Mouse (Mus musculus) forebrain, embryonic 14.5 days (tissue): ENCODE results near the gene Syt3. TPM values are rescaled to one million over a fixed set of nuclear protein-coding genes. Genes with fewer than 3 reads are reported as not detected.

Source experiments
- ATAC-seq: fragments of 200-750 bp; cut with Nextera tagmentation; 2 replicates; pipeline ENCODE4 v1.8.0; 2017; ENCODE audit warnings: mild to moderate bottlenecking, moderate library complexity
- DNase-seq: peaks from one replicate; pipeline ENCODE4 v3.0.0-alpha.2; 2015; ENCODE audit warnings: low spot score
- H3K27ac ChIP-seq: fragments of 300-500 bp; sonication (generic); 2 replicates; pipeline ENCODE4 v1.5.1; 2014; ENCODE audit warnings: low read depth, mild to moderate bottlenecking, control low read depth, low read length, moderate library complexity
- H3K27me3 ChIP-seq: fragments of 300-500 bp; sonication (generic); replicated peaks from 2 replicates; pipeline ENCODE4 v1.6.1; 2014; ENCODE audit warnings: low read length, control low read depth, mixed read lengths; ENCODE audit not compliant: control insufficient read depth, insufficient read depth
- H3K36me3 ChIP-seq: fragments of 300-500 bp; sonication (generic); 2 replicates; pipeline ENCODE4 v1.6.1; 2014; ENCODE audit warnings: low read length, control low read depth; ENCODE audit not compliant: control insufficient read depth, insufficient read depth
- H3K4me1 ChIP-seq: fragments of 300-500 bp; sonication (generic); 2 replicates; pipeline ENCODE4 v1.6.1; 2014; ENCODE audit warnings: antibody characterized with exemption, low read length, control low read depth; ENCODE audit not compliant: control insufficient read depth, insufficient read depth
- H3K4me2 ChIP-seq: fragments of 300-500 bp; sonication (generic); 2 replicates; pipeline ENCODE4 v1.6.1; 2014; ENCODE audit warnings: mild to moderate bottlenecking, control low read depth, low read length
- H3K4me3 ChIP-seq: fragments of 300-500 bp; sonication (generic); 2 replicates; pipeline ENCODE4 v1.5.1; 2014; ENCODE audit warnings: low read depth, low read length, control low read depth
- H3K9ac ChIP-seq: fragments of 300-500 bp; sonication (generic); 2 replicates; pipeline ENCODE4 v1.6.1; 2014; ENCODE audit warnings: mild to moderate bottlenecking, low read length, control low read depth, moderate library complexity
- H3K9me3 ChIP-seq: fragments of 300-500 bp; sonication (generic); replicated peaks from 2 replicates; pipeline ENCODE4 v1.6.1; 2016; ENCODE audit warnings: low read length, control low read depth, mixed read lengths; ENCODE audit not compliant: control insufficient read depth
- WGBS: fragments of 180-500 bp; shearing (Covaris S2); extraction: QIAGEN DNeasy Blood & Tissue Kit; methylation state at CpG from one replicate; pipeline ENCODE4 v1.1.7; 2014; 5-methylcytosine and 5-hydroxymethylcytosine counted together
- polyA plus RNA-seq: library from polyadenylated mRNA; unstranded; fragments of >200 nt; fragmentation: Nextera tagmentation; extraction: Ambion mirVana; gene quantifications from 2 replicates; pipeline ENCODE4 v1.2.1, GENCODE M21; 2014

The Syt3 gene
- polyA plus RNA-seq, 1 experiment from 2014 or later = 19.0 TPM

DNA sequence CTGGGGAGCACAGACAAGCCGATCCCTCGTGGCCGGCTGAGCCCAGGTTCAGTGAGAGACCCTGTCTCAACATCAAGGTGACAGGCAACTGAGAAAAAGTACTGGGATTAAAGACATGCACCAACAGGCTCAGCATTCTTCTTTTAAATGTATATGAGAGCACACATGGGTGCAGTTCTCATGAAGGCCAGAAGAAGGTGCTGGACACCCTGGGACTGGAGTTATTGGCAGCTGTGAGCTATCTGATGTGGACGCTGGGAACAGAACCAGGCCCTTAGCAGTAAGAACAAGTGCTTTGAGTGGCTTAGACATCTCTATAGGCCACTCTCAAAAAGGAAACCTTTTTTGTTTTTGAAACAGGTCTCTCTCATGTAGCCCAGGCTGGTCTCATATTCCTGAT is 27.2 kb downstream of the Syt3 start:
- Histone ChIP-seq H3K36me3 (no peaks in the 10 kb centered on the region), H3K27ac (no peak overlapping the region), H3K4me1 (peaks cover 2% of the 10 kb centered on the region; the same call in 1 of the 2 replicates), H3K4me3 (no peak overlapping the region), H3K9me3 (no peaks in the 10 kb centered on the region), H3K27me3 (no peaks in the 10 kb centered on the region), H3K4me2 (no peak overlapping the region), H3K9ac (no peak overlapping the region)
- DNase-seq (no peak), ATAC-seq (no peak)
- WGBS = 86% methylated on average over 4 of the region's 4 CpGs

DNA sequence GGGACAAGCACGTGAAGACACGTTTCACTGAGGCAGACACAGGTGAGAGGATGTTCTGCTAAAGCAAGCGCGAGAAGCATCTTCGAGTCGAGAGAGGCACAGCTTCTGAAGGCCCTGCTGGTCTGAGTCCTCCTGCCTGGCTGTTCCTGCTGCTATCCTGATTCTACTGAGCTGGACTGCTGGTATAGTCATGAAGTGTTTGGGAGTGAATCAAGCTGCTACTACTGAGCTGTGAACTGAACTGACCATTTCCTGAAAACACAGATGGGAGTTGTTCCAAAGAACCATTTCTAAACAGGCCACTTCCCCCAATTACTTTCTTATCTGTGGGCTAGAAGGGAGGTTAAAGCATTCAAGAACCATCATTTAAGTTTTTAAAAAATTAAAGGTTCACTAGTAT is 29.4 kb downstream of the Syt3 start:
- H3K9ac ChIP-seq = no peak overlapping the region
- no peak for DNase-seq
- H3K27me3 ChIP-seq = no peaks in the 10 kb centered on the region
- H3K4me2 ChIP-seq = no peak overlapping the region
- no peak for ATAC-seq
- no peak overlapping the region for H3K27ac ChIP-seq
- no peaks in the 10 kb centered on the region for H3K4me1 ChIP-seq
- H3K36me3 ChIP-seq = no peaks in the 10 kb centered on the region
- no peak overlapping the region for H3K4me3 ChIP-seq
- 82% methylated on average over 6 of the region's 6 CpGs for WGBS
- H3K9me3 ChIP-seq = no peaks in the 10 kb centered on the region

DNA sequence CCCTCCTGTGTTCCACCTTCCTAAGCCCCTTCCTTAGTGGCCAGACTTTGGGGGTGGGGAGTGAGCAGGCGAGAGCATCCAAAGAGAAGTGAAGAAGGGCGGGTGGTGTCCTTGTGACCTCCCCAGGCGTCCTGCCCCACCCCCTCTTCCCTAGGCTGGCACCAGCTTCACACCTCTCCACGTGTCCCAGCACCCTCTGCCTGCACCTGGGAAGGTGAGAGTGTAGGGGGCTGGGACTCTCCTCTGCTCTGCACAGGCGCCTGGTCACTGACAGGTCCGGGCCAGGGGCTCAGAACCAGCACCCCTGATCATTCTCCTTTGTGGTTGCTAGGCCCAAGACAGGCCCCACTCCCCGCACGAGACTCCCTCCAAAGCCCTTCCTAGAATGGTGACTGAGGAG is 43.8 kb downstream of the Syt3 start:
- H3K4me3 ChIP-seq = peak overlapping the region; percentile 74
- peak; percentile 6 for ATAC-seq
- no peaks in the 10 kb centered on the region for H3K9me3 ChIP-seq
- no peaks in the 10 kb centered on the region for H3K27me3 ChIP-seq
- DNase-seq = no peak
- peak overlapping the region; percentile 58 for H3K9ac ChIP-seq
- H3K27ac ChIP-seq = peak overlapping the region; percentile 100
- H3K4me1 ChIP-seq = peaks cover 26% of the 10 kb centered on the region
- H3K36me3 ChIP-seq = no peaks in the 10 kb centered on the region
- WGBS = 18% methylated on average over 8 of the region's 8 CpGs
- H3K4me2 ChIP-seq = peak overlapping the region; percentile 52

DNA sequence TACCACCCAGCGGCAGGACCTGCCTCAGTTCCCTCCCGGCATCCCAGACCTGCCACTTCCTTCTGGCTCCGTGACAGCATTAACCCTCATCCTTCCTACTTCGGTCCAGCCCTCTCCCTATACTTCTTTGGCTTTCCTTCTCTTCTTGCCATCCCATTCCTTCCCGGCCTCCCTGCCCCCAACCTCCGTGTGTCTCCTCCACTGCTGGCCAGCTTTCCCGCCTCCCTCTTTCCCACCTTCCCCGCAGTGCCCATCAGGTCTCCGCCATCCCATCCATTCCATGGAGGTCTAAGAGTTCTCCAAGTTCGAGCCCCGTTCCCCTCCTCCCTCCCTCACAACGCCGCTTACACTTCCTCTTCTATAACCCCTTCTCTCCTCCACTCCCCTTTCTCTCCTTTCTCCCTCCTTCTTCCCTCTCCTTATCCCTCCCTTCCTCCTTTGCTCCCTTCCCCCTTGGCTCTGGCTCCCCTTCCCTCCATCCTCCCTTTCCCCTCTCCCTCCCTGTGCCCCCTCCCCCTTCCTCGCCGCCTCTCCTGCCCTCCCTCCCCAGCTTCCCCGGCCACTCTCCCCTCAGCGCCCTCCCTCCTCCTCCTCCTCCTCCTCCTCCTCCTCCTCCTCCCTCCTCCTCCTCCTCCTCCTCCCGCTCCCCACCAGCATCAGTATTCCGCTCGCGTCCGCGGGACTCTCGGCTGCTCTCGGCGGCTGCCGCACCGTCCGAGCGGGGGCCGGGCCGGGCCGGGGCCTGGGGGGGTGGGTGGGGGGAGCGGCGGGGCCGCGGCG is 44.5 kb downstream of the Syt3 start:
- Histone ChIP-seq H3K9me3 (no peaks in the 10 kb centered on the region), H3K4me3 (peak overlapping the region; percentile 74), H3K27ac (peak overlapping the region; percentile 100), H3K4me2 (peak overlapping the region; percentile 94), H3K4me1 (peaks cover 26% of the 10 kb centered on the region), H3K9ac (peak overlapping the region; percentile 97), H3K27me3 (no peaks in the 10 kb centered on the region), H3K36me3 (no peaks in the 10 kb centered on the region)
- peak; percentile 29 for ATAC-seq
- under 1% methylated on average over 16 of the region's 38 CpGs for WGBS
- peak; percentile 86 for DNase-seq

DNA sequence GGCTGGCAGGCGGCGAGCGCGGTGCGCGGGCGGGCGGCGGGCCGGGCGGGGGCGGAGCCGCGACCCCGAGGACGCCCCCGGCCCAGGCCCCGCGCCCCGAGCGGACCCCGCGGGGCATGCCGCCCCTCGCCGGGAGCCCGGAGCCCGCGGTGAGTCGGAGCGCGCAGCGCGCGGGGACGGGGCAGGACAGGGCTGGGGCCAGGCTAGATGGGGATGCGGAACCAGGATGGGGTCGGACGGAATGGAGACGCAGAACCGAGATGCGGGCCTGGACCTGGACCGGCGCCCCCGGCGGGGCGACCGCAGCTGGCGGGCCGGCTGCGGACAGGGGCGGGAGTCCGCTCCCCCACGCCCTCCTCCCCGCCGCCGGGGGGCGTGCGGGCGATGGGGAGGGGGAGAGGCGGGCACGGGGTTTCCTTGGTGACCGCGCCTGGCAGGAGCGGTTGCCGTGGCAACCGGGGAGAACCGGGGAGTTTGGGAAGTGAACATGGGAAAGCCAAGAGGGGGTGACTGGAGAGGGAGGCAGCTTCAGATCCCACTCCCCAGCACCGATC is 45.1 kb downstream of the Syt3 start, which contains the start of gene Lrrc4b:
Gene Lrrc4b, plus strand, starts transcription at position 51 of the 554 bp plus-strand sequence.
- H3K9me3 ChIP-seq = no peaks in the 10 kb centered on the region
- ATAC-seq (peak; percentile 67), DNase-seq (peak; percentile 95)
- H3K27ac ChIP-seq = peak within 1 kb of the TSS; percentile 100
- H3K27me3 ChIP-seq = no peaks in the 10 kb centered on the region
- peaks cover 26% of the 10 kb centered on the region for H3K4me1 ChIP-seq
- peak within 1 kb of the TSS; percentile 74 for H3K4me3 ChIP-seq
- 0 out of 2 replicates have a peak, but pooled peaks cover 3% of the 10 kb centered on the region for H3K36me3 ChIP-seq
- peak within 1 kb of the TSS; percentile 94 for H3K4me2 ChIP-seq
- peak within 1 kb of the TSS; percentile 97 for H3K9ac ChIP-seq
- WGBS = 1% methylated on average over 38 of the region's 69 CpGs

DNA sequence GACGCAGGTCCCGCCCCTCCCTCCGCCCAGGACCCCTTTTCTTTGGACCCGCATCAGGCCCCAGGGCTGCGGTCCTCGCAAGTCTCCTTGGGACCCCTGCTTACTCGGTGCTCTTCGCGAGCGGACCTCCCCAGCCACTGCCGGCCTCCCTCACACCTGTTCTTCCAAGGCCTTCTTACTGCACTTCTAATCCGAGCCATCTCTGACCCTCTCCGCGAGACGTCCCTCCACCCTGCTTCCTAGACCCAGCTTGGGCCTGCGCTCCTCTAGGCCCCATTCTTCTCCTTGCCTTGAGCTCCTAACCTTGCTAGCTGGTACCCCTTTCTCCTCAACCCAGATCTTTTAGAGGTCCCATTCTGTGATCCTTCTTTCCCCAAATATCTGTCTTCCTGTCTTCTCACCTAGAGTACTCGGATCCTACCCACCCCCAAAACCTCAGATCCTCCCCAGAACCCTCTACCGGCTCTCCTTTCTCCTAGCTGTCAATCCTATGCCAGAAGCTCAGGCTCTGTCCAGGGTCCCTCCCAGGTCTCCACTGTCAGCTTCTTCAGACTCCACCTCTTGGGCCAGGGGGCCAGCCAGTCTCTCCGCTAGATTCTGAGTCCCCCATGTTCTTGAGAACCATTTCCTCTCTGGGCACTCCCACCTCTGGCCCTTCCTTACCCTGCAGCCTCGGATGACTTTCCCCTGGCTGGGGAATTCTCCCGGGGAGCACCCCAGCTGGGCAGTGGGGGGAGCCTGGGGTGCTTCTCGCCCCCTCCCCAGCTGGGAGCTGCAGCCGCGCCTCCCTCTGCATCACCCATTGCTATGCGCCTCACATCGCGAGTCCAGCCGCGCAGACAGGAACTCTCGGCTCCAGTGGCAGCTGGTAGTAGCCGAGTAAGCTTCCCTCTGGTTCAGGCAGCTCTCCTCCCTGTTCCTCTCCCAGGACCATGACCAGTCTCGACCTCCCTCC is 45.9 kb downstream of the Syt3 start:
- H3K9ac ChIP-seq = peak overlapping the region; percentile 97
- H3K4me3 ChIP-seq = peak overlapping the region; percentile 74
- peak overlapping the region; percentile 100 for H3K27ac ChIP-seq
- peak overlapping the region; percentile 94 for H3K4me2 ChIP-seq
- DNase-seq (peak; percentile 61), ATAC-seq (peak; percentile 28)
- H3K36me3 ChIP-seq = peaks cover 8% of the 10 kb centered on the region; the same call in 1 of the 2 replicates
- no peaks in the 10 kb centered on the region for H3K27me3 ChIP-seq
- no peaks in the 10 kb centered on the region for H3K9me3 ChIP-seq
- H3K4me1 ChIP-seq = peaks cover 26% of the 10 kb centered on the region
- WGBS = 2% methylated on average over 28 of the region's 32 CpGs

DNA sequence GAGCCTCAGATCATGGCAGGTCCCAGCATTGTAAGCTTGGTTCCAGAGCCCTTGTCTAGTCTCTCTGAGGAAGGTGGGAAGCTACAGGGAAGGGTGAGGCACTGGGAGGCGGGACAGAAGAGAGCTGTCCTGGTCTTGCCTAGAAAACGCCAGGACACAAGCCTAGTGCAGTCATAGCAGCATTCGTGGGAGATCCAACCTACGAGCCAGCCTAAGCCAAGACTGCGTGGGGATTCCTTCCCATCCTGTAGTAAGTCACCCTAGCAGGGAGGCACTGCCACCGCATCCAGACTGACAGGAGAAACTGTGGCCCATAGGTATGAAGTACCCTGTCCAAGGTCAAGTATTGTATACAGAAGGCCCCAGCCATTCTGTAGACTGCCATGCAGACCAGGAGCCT is 48.6 kb downstream of the Syt3 start:
- H3K9me3 ChIP-seq = no peaks in the 10 kb centered on the region
- H3K27me3 ChIP-seq = no peaks in the 10 kb centered on the region
- peaks cover 24% of the 10 kb centered on the region for H3K4me1 ChIP-seq
- WGBS = 77% methylated on average over 6 of the region's 6 CpGs
- ATAC-seq (no peak), DNase-seq (no peak)
- no peak overlapping the region for H3K9ac ChIP-seq
- H3K36me3 ChIP-seq = peaks cover 9% of the 10 kb centered on the region; the same call in 1 of the 2 replicates
- no peak overlapping the region for H3K4me2 ChIP-seq
- H3K27ac ChIP-seq = no peak overlapping the region
- H3K4me3 ChIP-seq = no peak overlapping the region

- ATAC-seq = peak; percentile 42
- no peak overlapping the region for H3K4me2 ChIP-seq
- 9% methylated on average over 7 of the region's 7 CpGs for WGBS
- H3K4me1 ChIP-seq = peaks cover 21% of the 10 kb centered on the region
- no peak overlapping the region for H3K27ac ChIP-seq
- peaks cover 9% of the 10 kb centered on the region; the same call in 1 of the 2 replicates for H3K36me3 ChIP-seq
- peak; percentile 82 for DNase-seq
- no peaks in the 10 kb centered on the region for H3K27me3 ChIP-seq
- H3K9me3 ChIP-seq = no peaks in the 10 kb centered on the region
- no peak overlapping the region for H3K9ac ChIP-seq
- no peak overlapping the region for H3K4me3 ChIP-seq
Measured at GRCm38 (mm10) chr7:44433371-44433770, 49.5 kb downstream of the Syt3 start.
